Mouse (Mus musculus): Measurements from ENCODE around the gene Tjp1.

- no peak for TF ChIP-seq CTCF (conservative IDR thresholded peaks at IDR 0.05 in 1 of 2, IDR thresholded peaks at IDR 0.05 in 1 of 2; ENCODE audit: low read depth in 2 of 2, low read length in 2 of 2)
- no peak for TF ChIP-seq POLR2A (IDR thresholded peaks at IDR 0.05; ENCODE audit: low read depth, low read length)
- no peak for TF ChIP-seq EP300 (IDR thresholded peaks at IDR 0.05; ENCODE audit: low read length)
These were observed 41.3 kb downstream of the Tjp1 start for GRCm38 (mm10) chr7:65486259-65486681.
